Mouse (Mus musculus) forebrain, embryonic 10.5 days (tissue): ENCODE data around the gene Lmbr1. TPM values are rescaled to one million over a fixed set of nuclear protein-coding genes. Genes with fewer than 3 reads are reported as not detected.

ENCODE experiments used
- microRNA-seq: library from miRNA; unstranded; fragments of <30 nt; microRNA quantifications from one replicate; pipeline ENCODE4, GENCODE M21; 2017
- polyA plus RNA-seq: library from polyadenylated mRNA; unstranded; fragments of >200 nt; fragmentation: Nextera tagmentation; extraction: Ambion mirVana; gene quantifications from 2 replicates; pipeline ENCODE4 v1.2.1, GENCODE M21; 2016

The Lmbr1 gene
- polyA plus RNA-seq, 1 experiment from 2014 or later, result 9.7 TPM

Small RNA genes lying within 50 kb of the gene (microRNA-seq; reads per million reads assigned to microRNA genes)
- not detected for gene Gm23801

Other genes starting within 250 kb of the Lmbr1 start
- 4.8 and 6.3 TPM in 2 replicates for gene Rnf32, start 182.4 kb downstream of the Lmbr1 start, polyA plus RNA-seq
- gene Nom1, start 56.3 kb upstream of the Lmbr1 start, polyA plus RNA-seq, result 35.1 and 40.6 TPM in 2 replicates
- gene Mnx1, start 100.1 kb upstream of the Lmbr1 start, polyA plus RNA-seq, result not detected in 2 replicates
- gene Ube3c, start 190.9 kb upstream of the Lmbr1 start, polyA plus RNA-seq, result 17.4 and 20.0 TPM in 2 replicates